Mouse (Mus musculus) testis, adult 10 weeks (tissue): ENCODE measurements around the gene Gm11733. TPM values are rescaled to one million over a fixed set of nuclear protein-coding genes. Genes with fewer than 3 reads are reported as not detected.

ENCODE experiments used
- polyA plus RNA-seq: library from polyadenylated mRNA; stranded (reverse); fragments of 350-450 nt; fragmentation: Illumina TruSeq; extraction: RNeasy Lipid Tissue Mini Kit (QIAGEN cat#74804); gene quantifications from one replicate; pipeline ENCODE4 v1.2.3, GENCODE M21; 2014; ENCODE audit warnings: low read depth, low replicate concordance

Gm11733 gene
- not detected for polyA plus RNA-seq

GRCm38 (mm10) chr11:117484198-117484597, at the start of gene Gm11733:
Gene Gm11733, plus strand, starts transcription at chr11:117484368.

Other genes with a start within 250 kb of the Gm11733 start
- gene Tnrc6c, start 169.9 kb downstream of the Gm11733 start, polyA plus RNA-seq: 8.2 TPM